Mouse (Mus musculus): Measurements from ENCODE around the gene Nat8f1. TPM values are rescaled to one million over a fixed set of nuclear protein-coding genes. Genes with fewer than 3 reads are reported as not detected.

Gene Nat8f1
- total RNA-seq, 1 experiment: 1.1 TPM

GRCm38 (mm10) chr6:85934047-85934446 lies 18.6 kb upstream of the Nat8f1 start:
- in situ Hi-C loops (cut with MboI; ENCODE audit: low sequenced_read_pairs in 2 of 2, unreplicated experiment in 2 of 2): no loop called here
- Histone ChIP-seq H3K9ac (ENCODE audit: insufficient read depth, low read depth, low read length, poor library complexity, severe bottlenecking) (no peak overlapping the region), H3K4me1 (ENCODE audit: control insufficient read depth in 2 of 2, insufficient read depth in 2 of 2, low read length in 2 of 2, poor library complexity in 1 of 2) (0 out of 4 replicates have a peak, but pooled peaks cover 0 to 1% of the 10 kb centered on the region in 2 experiments), H3K9me3 (ENCODE audit: control insufficient read depth, insufficient read depth, low read depth, low read length) (no peaks in the 10 kb centered on the region), H3K27ac (ENCODE audit: insufficient read depth, low read depth, low read length, poor library complexity, severe bottlenecking) (no peak overlapping the region), H3K4me3 (ENCODE audit: insufficient read depth in 1 of 2, low read depth in 1 of 2, low read length in 2 of 2, poor library complexity in 1 of 2, severe bottlenecking in 1 of 2) (no peak overlapping the region), H3K36me3 (ENCODE audit: control insufficient read depth, insufficient read depth, low read length, poor library complexity, severe bottlenecking) (peaks cover 5% of the 10 kb centered on the region)
- TF ChIP-seq ZNF384 (IDR thresholded peaks at IDR 0.05; ENCODE audit: low read depth, low read length): no peak
- TF ChIP-seq ZC3H11A (IDR thresholded peaks at IDR 0.05; ENCODE audit: borderline replicate concordance, low read depth, low read length): no peak
- no peak for TF ChIP-seq CHD2 (IDR thresholded peaks at IDR 0.05; ENCODE audit: low read depth, low read length)
- TF ChIP-seq HCFC1 (IDR thresholded peaks at IDR 0.05; ENCODE audit: borderline replicate concordance, insufficient read depth, low read length): no peak
- no peak for TF ChIP-seq MAFK (IDR thresholded peaks at IDR 0.05; ENCODE audit: insufficient read depth, low read depth, low read length)
- DNase-seq (ENCODE audit: low read depth, low spot score): no peak

- in situ Hi-C loops (cut with MboI; ENCODE audit: low sequenced_read_pairs in 2 of 2, unreplicated experiment in 2 of 2): no loop called here
Observed at GRCm38 (mm10) chr6:85929312-85929711, 13.8 kb upstream of the Nat8f1 start.

GRCm38 (mm10) chr6:85927476-85928464 lies 12.3 kb upstream of the Nat8f1 start:
- in situ Hi-C loops (cut with MboI; ENCODE audit: low sequenced_read_pairs in 2 of 2, unreplicated experiment in 2 of 2): no loop called here
- TF ChIP-seq MAFK (IDR thresholded peaks at IDR 0.05; ENCODE audit: insufficient read depth, low read depth, low read length) (no peak), ZC3H11A (IDR thresholded peaks at IDR 0.05; ENCODE audit: borderline replicate concordance, low read depth, low read length) (no peak), CHD2 (IDR thresholded peaks at IDR 0.05; ENCODE audit: low read depth, low read length) (no peak), ZNF384 (IDR thresholded peaks at IDR 0.05; ENCODE audit: low read depth, low read length) (no peak), HCFC1 (IDR thresholded peaks at IDR 0.05; ENCODE audit: borderline replicate concordance, insufficient read depth, low read length) (no peak)
- peaks cover 16% of the 10 kb centered on the region for H3K36me3 ChIP-seq (ENCODE audit: control insufficient read depth, insufficient read depth, low read length, poor library complexity, severe bottlenecking)

More at GRCm38 (mm10) chr6:85929312-85929711, 13.8 kb upstream of the Nat8f1 start:
- H3K4me3 ChIP-seq (ENCODE audit: insufficient read depth in 1 of 2, low read depth in 1 of 2, low read length in 2 of 2, poor library complexity in 1 of 2, severe bottlenecking in 1 of 2): no peak overlapping the region
- no peak overlapping the region for H3K9ac ChIP-seq (ENCODE audit: insufficient read depth, low read depth, low read length, poor library complexity, severe bottlenecking)
- no peaks in the 10 kb centered on the region for H3K9me3 ChIP-seq (ENCODE audit: control insufficient read depth, insufficient read depth, low read depth, low read length)
- no peaks in the 10 kb centered on the region for H3K4me1 ChIP-seq (ENCODE audit: control insufficient read depth in 2 of 2, insufficient read depth in 2 of 2, low read length in 2 of 2, poor library complexity in 1 of 2)
- no peak for TF ChIP-seq HCFC1 (IDR thresholded peaks at IDR 0.05; ENCODE audit: borderline replicate concordance, insufficient read depth, low read length)
- TF ChIP-seq CHD2 (IDR thresholded peaks at IDR 0.05; ENCODE audit: low read depth, low read length): no peak
- no peak for TF ChIP-seq ZNF384 (IDR thresholded peaks at IDR 0.05; ENCODE audit: low read depth, low read length)
- no peak for TF ChIP-seq MAFK (IDR thresholded peaks at IDR 0.05; ENCODE audit: insufficient read depth, low read depth, low read length)
- no peak for TF ChIP-seq ZC3H11A (IDR thresholded peaks at IDR 0.05; ENCODE audit: borderline replicate concordance, low read depth, low read length)
- no peak for DNase-seq (ENCODE audit: low read depth, low spot score)
- no peak overlapping the region for H3K27ac ChIP-seq (ENCODE audit: insufficient read depth, low read depth, low read length, poor library complexity, severe bottlenecking)
- peaks cover 16% of the 10 kb centered on the region for H3K36me3 ChIP-seq (ENCODE audit: control insufficient read depth, insufficient read depth, low read length, poor library complexity, severe bottlenecking)

GRCm38 (mm10) chr6:85926709-85927108 lies 11.2 kb upstream of the Nat8f1 start:
- Histone ChIP-seq H3K9me3 (ENCODE audit: control insufficient read depth, insufficient read depth, low read depth, low read length) (no peaks in the 10 kb centered on the region), H3K4me3 (ENCODE audit: insufficient read depth in 1 of 2, low read depth in 1 of 2, low read length in 2 of 2, poor library complexity in 1 of 2, severe bottlenecking in 1 of 2) (no peak overlapping the region), H3K36me3 (ENCODE audit: control insufficient read depth, insufficient read depth, low read length, poor library complexity, severe bottlenecking) (peaks cover 18% of the 10 kb centered on the region), H3K9ac (ENCODE audit: insufficient read depth, low read depth, low read length, poor library complexity, severe bottlenecking) (no peak overlapping the region), H3K27ac (ENCODE audit: insufficient read depth, low read depth, low read length, poor library complexity, severe bottlenecking) (no peak overlapping the region), H3K4me1 (ENCODE audit: control insufficient read depth in 2 of 2, insufficient read depth in 2 of 2, low read length in 2 of 2, poor library complexity in 1 of 2) (no peaks in the 10 kb centered on the region)
- in situ Hi-C loops (cut with MboI; ENCODE audit: low sequenced_read_pairs in 2 of 2, unreplicated experiment in 2 of 2): no loop called here
- TF ChIP-seq ZNF384 (IDR thresholded peaks at IDR 0.05; ENCODE audit: low read depth, low read length) (no peak), ZC3H11A (IDR thresholded peaks at IDR 0.05; ENCODE audit: borderline replicate concordance, low read depth, low read length) (no peak), HCFC1 (IDR thresholded peaks at IDR 0.05; ENCODE audit: borderline replicate concordance, insufficient read depth, low read length) (no peak), CHD2 (IDR thresholded peaks at IDR 0.05; ENCODE audit: low read depth, low read length) (no peak), MAFK (IDR thresholded peaks at IDR 0.05; ENCODE audit: insufficient read depth, low read depth, low read length) (no peak)
- DNase-seq (ENCODE audit: low read depth, low spot score): no peak

More at GRCm38 (mm10) chr6:85927476-85928464, 12.3 kb upstream of the Nat8f1 start:
- no peak overlapping the region for H3K9ac ChIP-seq (ENCODE audit: insufficient read depth, low read depth, low read length, poor library complexity, severe bottlenecking)
- H3K27ac ChIP-seq (ENCODE audit: insufficient read depth, low read depth, low read length, poor library complexity, severe bottlenecking): no peak overlapping the region
- H3K4me1 ChIP-seq (ENCODE audit: control insufficient read depth in 2 of 2, insufficient read depth in 2 of 2, low read length in 2 of 2, poor library complexity in 1 of 2): no peaks in the 10 kb centered on the region
- DNase-seq (ENCODE audit: low read depth, low spot score): no peak
- H3K9me3 ChIP-seq (ENCODE audit: control insufficient read depth, insufficient read depth, low read depth, low read length): no peaks in the 10 kb centered on the region
- H3K4me3 ChIP-seq (ENCODE audit: insufficient read depth in 1 of 2, low read depth in 1 of 2, low read length in 2 of 2, poor library complexity in 1 of 2, severe bottlenecking in 1 of 2): no peak overlapping the region
